Mouse (Mus musculus) testis, adult 2 months (tissue): Measurements from ENCODE around the gene Fbn1. TPM values are rescaled to one million over a fixed set of nuclear protein-coding genes. Genes with fewer than 3 reads are reported as not detected.

ENCODE experiments used
- H3K27ac ChIP-seq: fragments of 200-500 bp; 2 replicates; pipeline ENCODE4 v1.5.1; 2012; ENCODE audit warnings: low read depth, low read length; ENCODE audit not compliant: control insufficient read depth, insufficient read depth
- H3K27me3 ChIP-seq: fragments of 200-500 bp; 2 replicates; pipeline ENCODE4 v1.6.1; 2012; ENCODE audit warnings: mild to moderate bottlenecking, low read length, moderate library complexity; ENCODE audit not compliant: control insufficient read depth, insufficient read depth
- H3K36me3 ChIP-seq: fragments of 200-500 bp; 2 replicates; pipeline ENCODE4 v1.6.1; 2012; ENCODE audit warnings: mild to moderate bottlenecking, low read length; ENCODE audit not compliant: control insufficient read depth, insufficient read depth
- H3K4me1 ChIP-seq: fragments of 200-500 bp; 2 replicates; pipeline ENCODE4 v1.6.1; 2012; ENCODE audit warnings: low read length; ENCODE audit not compliant: control insufficient read depth, insufficient read depth
- H3K4me3 ChIP-seq: fragments of 200-500 bp; 2 replicates; pipeline ENCODE4 v1.5.1; 2012; ENCODE audit warnings: low read depth, mild to moderate bottlenecking, low read length, moderate library complexity, mixed read lengths; ENCODE audit not compliant: control insufficient read depth
- CTCF ChIP-seq: fragments of 200-500 bp; IDR thresholded peaks from 2 replicates; pipeline ENCODE4 v1.5.1; 2012; ENCODE audit warnings: low read depth, mild to moderate bottlenecking, inconsistent platforms, low read length, moderate library complexity; ENCODE audit not compliant: control insufficient read depth, insufficient read depth, insufficient replicate concordance
- POLR2A ChIP-seq: fragments of 200-500 bp; IDR thresholded peaks from 2 replicates; pipeline ENCODE4 v1.6.1; 2012; ENCODE audit warnings: low read depth, mild to moderate bottlenecking, inconsistent platforms, low read length, moderate library complexity; ENCODE audit not compliant: control insufficient read depth
- polyA plus RNA-seq: library from polyadenylated mRNA; depleted of rRNA; stranded (reverse); fragments of >200 nt; gene quantifications from 2 replicates; pipeline ENCODE4 v1.2.3, GENCODE M21; 2012

Fbn1 gene
- polyA plus RNA-seq, 1 experiment: 1.1 TPM

- no peaks in the 10 kb centered on the region for H3K4me1 ChIP-seq
- no peak overlapping the region for H3K4me3 ChIP-seq
- no peaks in the 10 kb centered on the region for H3K27me3 ChIP-seq
- no peak for TF ChIP-seq CTCF
- no peak for TF ChIP-seq POLR2A
- H3K36me3 ChIP-seq: no peaks in the 10 kb centered on the region
- no peak overlapping the region for H3K27ac ChIP-seq
These were observed 55.3 kb downstream of the Fbn1 start for GRCm38 (mm10) chr2:125452369-125453097.

- Histone ChIP-seq H3K36me3 (no peaks in the 10 kb centered on the region), H3K4me3 (no peak overlapping the region), H3K4me1 (no peaks in the 10 kb centered on the region), H3K27me3 (no peaks in the 10 kb centered on the region), H3K27ac (no peak overlapping the region)
- TF ChIP-seq POLR2A (no peak), CTCF (no peak)
These were observed 58.4 kb downstream of the Fbn1 start for GRCm38 (mm10) chr2:125449361-125449760.

DNA sequence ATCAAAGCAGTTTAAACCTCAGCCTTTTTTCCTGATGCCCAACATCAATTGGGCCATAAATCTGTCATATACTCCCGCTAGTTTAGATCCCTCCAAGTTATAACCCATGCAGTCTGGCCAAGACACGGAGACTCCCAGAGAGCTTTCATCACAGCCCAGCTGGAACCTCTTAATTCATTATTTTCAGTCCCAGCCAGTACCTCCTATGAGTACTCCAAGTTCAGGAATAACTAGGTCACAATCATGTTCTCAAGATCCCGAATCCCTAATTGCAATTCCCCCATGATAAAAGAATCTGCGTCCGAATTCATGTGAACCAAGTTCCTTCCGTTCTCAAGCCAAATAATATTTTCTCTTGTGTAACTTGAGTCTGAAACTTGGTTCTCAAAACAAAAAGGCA is 58.9 kb downstream of the Fbn1 start:
- no peak overlapping the region for H3K4me3 ChIP-seq
- H3K36me3 ChIP-seq: no peaks in the 10 kb centered on the region
- no peaks in the 10 kb centered on the region for H3K27me3 ChIP-seq
- no peak overlapping the region for H3K27ac ChIP-seq
- H3K4me1 ChIP-seq: no peaks in the 10 kb centered on the region
- TF ChIP-seq CTCF: no peak
- TF ChIP-seq POLR2A: no peak

DNA sequence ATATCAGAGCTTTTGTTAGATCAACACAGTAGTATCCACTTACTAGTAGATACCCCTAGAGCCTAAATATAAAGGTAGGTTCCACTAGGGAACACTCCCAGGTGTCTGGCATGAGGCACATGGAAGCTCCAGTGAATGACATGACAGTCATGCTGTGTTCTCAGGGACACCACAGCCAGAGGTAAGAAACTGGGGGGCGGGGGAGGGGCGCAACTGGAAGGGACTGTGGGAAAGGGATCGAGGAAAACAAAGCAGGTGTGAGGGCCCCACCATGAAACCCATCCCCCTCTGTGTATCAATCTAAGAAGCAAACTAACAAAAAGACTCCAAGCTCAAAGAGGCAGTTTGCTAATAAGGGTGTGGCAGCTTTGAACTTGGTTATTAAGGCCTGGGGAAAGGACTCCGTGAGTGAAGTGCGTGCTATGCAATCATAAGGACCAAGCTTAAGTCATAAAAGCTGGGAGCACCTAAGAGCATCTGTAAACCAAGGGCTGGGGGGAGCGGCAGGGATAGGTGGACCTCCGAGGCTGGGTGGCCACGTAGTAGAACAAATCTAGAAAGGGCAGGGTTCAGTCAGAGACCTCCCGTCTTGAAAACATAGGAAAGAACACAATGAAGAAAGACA is 60.4 kb downstream of the Fbn1 start:
- Histone ChIP-seq H3K27me3 (no peaks in the 10 kb centered on the region), H3K27ac (no peak overlapping the region), H3K4me3 (no peak overlapping the region), H3K36me3 (no peaks in the 10 kb centered on the region), H3K4me1 (no peaks in the 10 kb centered on the region)
- no peak for TF ChIP-seq CTCF
- TF ChIP-seq POLR2A: no peak

- no peak for TF ChIP-seq CTCF
- TF ChIP-seq POLR2A: no peak
- no peak overlapping the region for H3K27ac ChIP-seq
- H3K4me3 ChIP-seq: no peak overlapping the region
- no peaks in the 10 kb centered on the region for H3K36me3 ChIP-seq
- no peaks in the 10 kb centered on the region for H3K4me1 ChIP-seq
- no peaks in the 10 kb centered on the region for H3K27me3 ChIP-seq
These were observed 69.4 kb downstream of the Fbn1 start for GRCm38 (mm10) chr2:125438381-125438780.

DNA sequence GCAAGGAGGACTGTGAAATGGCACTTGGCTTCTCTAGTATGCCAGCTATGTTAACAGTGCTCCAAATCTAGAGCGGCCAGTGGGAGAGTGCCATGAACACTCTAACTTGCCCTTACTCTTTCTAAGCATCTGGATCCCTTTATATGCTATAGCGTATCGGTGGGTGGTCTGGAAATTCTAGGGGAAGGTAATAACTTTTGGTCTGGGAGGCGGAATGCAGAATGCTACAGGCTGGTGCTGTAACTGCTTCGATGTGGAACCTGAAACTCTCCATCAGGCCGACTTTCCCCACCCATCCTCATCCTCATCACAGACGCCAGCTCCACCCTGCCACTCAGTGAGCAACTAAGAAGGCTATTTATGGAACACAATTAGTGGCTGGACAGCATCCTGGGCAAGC is 71.6 kb downstream of the Fbn1 start:
- H3K36me3 ChIP-seq: no peaks in the 10 kb centered on the region
- no peak overlapping the region for H3K27ac ChIP-seq
- H3K4me3 ChIP-seq: no peak overlapping the region
- TF ChIP-seq CTCF: no peak
- no peak for TF ChIP-seq POLR2A
- H3K4me1 ChIP-seq: no peaks in the 10 kb centered on the region
- no peaks in the 10 kb centered on the region for H3K27me3 ChIP-seq

DNA sequence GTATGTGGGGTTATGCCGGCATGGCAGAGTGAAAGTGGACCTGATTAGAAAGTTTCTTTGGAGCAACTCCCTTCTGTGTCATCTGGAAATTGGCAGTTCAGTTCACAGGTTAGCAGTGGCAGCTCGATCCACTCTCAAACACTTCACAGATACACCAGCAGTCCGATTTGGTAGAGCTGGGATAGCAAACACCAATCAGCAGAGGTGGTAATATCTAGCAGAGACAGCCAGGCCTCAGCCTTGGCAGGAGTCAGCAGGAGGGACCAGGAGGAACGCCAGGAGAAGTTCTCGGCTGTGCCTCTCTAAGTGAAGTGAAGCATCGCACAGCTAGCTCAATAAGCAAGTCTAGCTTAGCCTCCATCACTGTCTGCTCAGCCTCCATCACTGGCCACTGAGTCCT is 74.3 kb downstream of the Fbn1 start:
- no peak overlapping the region for H3K27ac ChIP-seq
- H3K27me3 ChIP-seq: no peaks in the 10 kb centered on the region
- H3K4me1 ChIP-seq: no peaks in the 10 kb centered on the region
- no peak overlapping the region for H3K4me3 ChIP-seq
- TF ChIP-seq POLR2A (no peak), CTCF (no peak)
- H3K36me3 ChIP-seq: no peaks in the 10 kb centered on the region
